Mouse (Mus musculus) Muller cell, postnatal 12 days (primary cell): ENCODE results near the gene Nkain4.

Experiments used
- DNase-seq: peaks from one replicate; pipeline ENCODE4 v3.0.0-alpha.2; 2015; ENCODE audit errors: inconsistent ontology term

Nkain4 gene

GRCm38 (mm10) chr2:180952731-180953171 lies 1.7 kb downstream of the Nkain4 start:
- DNase-seq, result peak; percentile 30

DNA sequence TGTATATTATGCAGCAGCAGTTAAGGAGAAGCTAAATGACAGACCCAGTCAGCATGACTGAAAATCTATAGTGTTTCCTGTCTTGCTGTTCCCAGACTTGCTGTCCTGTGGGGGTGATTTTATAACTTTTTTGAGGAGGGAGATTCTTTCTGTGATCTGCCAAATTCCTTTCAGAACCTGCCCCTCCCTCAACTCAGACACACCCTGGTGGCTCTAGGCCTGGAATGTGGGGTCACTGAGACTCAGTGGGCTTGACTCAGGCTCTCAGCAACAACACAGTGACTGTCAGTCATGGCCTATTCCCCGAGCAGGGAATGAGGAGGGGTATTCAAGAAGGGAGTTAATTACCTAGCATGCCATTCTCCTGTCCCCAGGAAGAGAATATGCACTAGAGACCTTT lies 4.6 kb downstream of the Nkain4 start:
- no peak for DNase-seq

DNA sequence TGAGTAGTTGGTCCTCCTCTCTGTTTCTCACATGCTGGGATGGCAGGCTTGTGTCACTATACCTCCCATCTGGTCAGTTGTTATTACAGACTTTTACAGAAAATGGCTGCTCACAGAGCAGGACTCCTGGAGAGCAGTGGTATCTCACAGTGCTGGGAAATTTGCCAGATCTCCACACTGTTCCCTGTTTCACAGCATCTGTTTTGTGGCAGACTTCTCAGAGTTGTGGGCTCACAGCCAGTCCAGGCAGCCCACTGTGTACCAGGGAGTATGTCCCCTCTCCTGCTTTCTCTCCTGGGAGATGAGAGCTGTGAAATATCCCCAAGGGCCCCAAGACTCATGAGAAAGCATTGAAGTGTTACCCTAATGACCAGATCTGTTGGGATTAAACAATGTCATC lies 12.6 kb downstream of the Nkain4 start:
- DNase-seq, result no peak

GRCm38 (mm10) chr2:180940187-180940586 lies 14.3 kb downstream of the Nkain4 start:
- no peak for DNase-seq

DNA sequence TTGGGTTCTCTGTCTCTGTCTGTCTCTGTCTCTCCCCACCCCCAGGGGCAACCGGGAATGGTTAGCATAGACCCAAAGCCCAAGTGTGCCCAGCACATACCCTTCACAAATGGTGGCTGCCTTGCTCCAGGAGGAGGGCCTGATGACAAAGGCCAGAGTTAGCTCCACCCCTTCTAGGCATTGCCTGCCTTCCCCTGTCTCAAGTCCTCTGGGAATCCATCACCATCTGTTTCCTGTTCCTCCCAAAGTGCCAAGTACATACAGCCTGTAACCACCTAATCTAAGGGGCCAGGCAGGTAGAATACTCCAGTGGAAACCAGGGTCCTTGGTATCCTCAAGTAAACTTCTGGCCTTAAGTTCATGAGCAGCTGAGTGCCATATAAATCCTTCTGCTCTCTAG lies 22.1 kb downstream of the Nkain4 start:
- DNase-seq, result no peak

DNA sequence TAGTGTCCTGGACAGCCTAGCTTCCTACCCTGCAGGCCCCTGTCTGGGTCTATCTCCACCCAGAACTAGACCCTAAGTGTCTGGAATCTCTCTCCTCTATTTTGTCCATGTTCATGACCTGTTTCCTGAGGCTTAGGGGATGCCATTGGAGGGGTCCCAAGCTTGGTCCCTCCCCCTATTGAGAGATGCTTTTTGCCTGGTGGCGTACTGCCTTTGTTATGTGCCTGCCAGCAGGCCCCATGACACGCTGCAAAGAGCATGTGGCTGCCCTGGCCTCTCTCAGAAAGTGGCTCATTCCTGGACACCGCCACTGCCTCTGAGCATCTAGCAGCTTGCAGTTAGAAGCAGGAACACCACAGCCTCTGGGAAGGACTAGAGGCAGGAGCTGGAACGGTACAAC lies 25.8 kb downstream of the Nkain4 start, which contains the start of gene Birc7:
TSS of gene Birc7 (plus strand) at position 301 of the 400 bp plus-strand sequence.
- DNase-seq, result no peak

GRCm38 (mm10) chr2:180925176-180925575 lies 29.3 kb downstream of the Nkain4 start:
- DNase-seq, result peak; percentile 55

DNA sequence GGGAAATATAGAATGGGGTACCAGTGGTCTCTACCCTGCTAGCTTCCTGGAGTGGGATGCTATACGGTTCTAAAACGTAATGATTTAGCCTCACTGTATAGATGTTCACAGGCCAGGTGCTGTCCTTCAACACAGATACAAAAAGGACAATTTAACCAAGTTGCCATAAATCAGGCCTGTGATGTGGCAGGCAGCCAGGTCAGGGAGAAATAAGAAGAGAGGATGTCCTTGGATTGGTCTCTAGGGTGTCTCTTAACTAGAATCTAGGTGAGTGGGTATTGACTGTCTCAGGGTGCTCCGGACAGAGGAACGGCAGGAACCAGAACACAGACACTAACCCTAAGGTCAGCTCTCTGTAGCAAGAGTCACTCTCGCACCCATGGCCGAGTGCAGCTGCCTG lies 31.8 kb downstream of the Nkain4 start:
- no peak for DNase-seq

DNA sequence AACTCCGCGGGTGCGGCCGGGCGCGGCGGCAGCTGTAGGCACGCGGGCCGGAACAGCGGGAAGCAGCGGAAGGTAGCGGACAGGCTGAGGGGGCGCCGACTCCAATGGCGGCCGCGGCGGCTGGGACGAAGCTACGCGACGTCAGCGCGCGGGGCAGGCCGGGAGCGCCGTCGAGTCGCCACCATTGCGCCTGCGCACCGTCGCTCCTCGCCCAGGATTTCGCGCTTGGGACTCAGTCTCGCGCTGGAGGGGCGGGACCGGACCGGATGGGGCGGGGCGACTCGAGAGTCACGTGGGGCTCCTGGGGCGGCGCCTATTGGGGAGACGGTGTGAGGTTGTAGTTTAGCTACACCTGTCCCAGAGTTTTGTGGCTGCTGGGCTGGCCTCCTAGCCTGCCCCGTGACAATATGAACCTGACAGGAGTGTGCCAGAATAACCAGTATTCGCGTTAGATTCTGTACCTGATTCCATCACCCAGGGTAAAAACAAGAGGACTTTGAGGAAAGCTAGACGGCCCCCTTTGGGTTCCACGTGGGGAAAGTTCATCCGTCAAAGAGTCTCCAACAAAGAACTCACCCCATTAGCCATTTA lies 33.6 kb downstream of the Nkain4 start, which contains the start of gene Ythdf1:
TSS of gene Ythdf1 (minus strand) at position 140 of the 591 bp plus-strand sequence.
- DNase-seq, result peak; percentile 97

- peak; percentile 48 for DNase-seq
These were observed 34.3 kb downstream of the Nkain4 start for GRCm38 (mm10) chr2:180919913-180920809.

- DNase-seq, result no peak
These were observed 38.5 kb downstream of the Nkain4 start for GRCm38 (mm10) chr2:180915886-180916433.

DNA sequence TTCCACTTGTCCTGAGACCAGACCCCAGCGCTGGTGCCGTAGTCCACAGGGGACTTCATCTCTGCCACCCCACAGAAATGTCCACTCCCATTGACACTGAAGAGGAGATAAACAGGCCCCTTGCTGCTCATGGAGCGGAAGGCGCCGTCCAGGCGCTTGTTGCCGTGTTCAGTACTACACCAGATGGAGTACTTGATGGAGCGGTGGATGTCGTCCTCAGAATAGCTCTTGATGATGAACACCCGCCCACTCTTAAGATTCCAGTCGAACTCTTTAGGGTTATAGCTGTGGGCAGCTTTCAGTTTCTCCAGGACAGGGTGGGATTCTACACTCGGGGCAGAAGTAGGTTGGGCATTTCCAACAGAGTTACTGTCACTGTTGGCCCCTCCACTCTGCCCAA lies 43.6 kb downstream of the Nkain4 start:
- DNase-seq, result no peak

DNA sequence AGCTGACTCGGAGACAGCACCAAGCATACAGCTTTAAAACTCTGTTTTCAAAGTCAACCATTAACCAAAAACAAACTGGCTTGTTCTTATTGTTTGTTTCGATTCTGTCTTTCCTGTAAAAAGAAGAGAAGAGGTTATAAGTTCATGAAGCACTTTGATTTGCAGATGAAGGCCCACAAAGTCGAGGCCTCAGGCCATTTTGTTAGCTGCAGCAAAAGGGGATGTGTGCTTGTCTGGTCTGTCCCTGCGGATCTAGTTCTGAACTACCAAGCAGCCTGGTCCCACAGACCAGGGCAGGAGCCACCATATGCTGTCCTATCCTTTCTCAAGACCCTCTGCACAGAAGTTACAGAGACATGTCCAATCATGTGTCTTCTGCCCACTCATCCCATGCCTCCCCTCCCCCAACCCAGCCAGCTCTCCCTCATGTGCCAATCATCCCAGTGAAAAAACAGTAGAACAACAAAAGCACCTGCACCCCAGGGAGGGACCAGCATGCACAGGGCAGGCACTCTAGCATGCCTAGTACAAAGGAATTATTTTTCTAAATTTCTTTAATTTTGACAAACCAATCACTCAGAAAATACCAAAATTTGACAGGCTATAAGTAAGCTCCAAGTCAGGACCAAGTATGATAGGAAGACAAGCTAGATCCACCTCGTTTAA lies 48.8 kb downstream of the Nkain4 start:
- DNase-seq, result no peak

DNA sequence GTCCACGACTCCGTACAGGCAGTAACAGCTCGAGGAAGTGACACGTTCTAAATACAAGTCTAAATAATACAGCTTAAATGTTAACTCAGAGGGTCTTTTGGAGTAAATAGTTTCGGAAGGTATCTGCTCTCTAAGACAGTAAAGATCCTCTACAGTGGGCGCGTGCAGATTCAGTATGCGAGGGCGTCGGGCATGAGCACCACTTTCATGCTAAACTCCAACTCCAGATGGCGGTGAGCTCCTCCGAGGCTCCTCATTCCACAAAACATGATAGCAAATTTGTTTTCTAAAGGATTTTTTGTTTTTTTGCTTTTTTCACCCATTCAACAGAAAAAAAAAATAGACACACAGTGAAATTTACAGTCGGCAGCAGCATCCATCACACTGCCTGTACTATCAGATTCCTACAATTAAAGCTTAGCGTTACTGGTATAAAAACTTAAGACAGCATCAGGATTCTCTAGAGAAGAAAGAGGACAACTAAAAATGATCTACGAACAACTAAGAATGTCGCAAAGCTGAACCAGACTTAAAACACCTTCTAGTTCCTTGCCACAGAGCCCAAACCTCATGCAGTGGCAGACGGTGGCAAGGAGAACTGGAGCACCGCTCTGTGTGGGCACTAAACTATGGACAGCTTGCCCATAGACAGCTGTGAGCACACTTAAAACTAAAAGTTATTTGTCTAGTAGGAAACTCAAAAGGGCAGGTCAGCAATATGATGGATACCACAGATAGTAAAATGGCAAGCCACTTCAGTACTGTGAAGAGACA lies 49.9 kb downstream of the Nkain4 start:
- DNase-seq, result no peak

GRCm38 (mm10) chr2:180902086-180902485 lies 52.4 kb downstream of the Nkain4 start:
- no peak for DNase-seq

DNA sequence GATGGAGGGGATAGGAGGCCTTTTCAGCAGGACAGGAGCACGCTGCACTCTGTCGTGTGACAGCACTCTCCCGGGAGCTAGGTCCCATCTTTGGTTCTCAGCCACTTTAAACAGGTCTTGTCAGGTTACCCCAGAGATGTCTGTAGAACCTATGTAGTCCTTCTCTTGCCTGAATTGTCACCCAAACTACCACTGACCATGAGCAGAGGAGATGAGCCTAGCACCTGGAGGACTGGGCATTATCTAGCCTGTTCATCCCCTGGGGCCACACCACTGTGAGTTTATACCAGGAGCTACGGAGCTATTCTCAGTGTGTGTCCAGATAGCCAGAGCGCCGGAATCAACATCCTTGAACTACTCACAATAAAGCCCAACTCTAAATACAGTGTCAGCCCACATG lies 56.6 kb downstream of the Nkain4 start:
- DNase-seq, result no peak

DNA sequence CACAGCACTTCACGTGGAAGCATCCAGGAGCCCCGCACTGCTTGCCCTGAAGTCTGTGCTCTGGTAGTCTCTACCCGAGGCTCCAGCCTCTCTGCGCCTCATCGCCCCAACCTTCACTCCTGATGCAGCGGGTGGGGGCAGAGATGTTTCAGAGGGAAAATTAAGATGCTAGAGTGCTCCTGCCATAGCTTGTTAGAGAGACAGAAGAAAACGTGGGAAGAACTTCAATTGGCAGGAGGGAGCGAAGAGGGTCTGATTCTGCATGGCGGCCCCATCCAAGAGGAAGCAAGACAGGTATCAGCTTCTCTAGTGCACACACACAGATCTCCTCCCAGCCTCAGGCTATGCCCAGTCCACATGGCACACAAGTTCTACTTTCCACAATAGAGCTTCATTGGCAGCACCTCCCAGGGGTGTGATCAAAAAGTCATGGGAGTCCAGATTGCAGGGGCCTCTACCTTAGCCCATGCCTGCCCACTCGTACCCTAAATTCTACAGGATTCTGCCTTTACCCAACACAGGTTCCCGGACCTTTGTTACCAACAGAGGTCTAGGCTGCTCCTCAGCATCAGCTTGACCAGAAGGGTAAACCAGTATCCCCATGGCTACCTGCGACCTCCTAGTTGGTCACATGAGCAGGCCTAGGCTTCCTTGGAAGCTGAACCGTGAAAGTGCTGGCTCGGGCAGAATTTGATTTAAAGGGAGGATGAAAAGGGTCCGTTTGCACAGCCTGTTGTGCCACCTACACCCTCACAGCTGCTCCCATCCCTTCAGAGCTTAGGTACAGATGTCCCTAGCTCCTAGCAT lies 57.5 kb downstream of the Nkain4 start:
- no peak for DNase-seq

DNA sequence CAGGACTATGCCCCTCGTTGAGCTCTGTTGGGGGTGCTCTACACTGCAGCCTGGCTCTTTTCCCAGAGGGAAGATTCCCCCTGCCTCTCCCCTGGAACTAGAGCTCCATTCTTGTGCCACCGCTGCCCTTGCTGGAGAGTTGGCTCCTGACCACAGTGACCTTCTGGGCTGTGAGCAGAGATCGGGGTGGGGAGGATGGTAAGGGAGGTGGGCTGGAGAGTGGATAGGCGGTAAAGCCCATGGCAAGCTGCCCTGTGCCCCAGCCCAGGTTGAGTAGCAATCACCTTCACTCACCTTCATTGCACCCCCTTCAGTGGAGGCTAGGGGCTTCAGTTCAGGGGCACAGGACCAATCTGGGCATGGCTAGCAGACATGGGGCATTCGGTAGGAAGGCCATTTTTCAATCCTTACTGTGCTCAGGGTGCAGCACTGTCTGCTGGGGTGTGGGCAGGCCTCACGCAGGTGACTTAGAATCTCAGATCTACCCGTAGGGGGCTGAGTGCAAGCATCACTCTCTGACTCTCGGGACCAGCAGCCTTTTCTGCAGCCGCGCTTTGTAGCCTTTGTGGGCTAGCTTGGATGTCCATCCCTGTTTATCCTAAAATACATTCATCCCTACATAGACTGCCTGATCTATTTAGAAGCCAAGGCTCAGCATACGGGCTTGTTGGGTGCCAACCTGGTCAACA lies 58.5 kb downstream of the Nkain4 start:
- DNase-seq, result no peak

- DNase-seq, result no peak
These were observed 59.2 kb downstream of the Nkain4 start for GRCm38 (mm10) chr2:180895321-180895720.

GRCm38 (mm10) chr2:180894734-180895133 lies 59.8 kb downstream of the Nkain4 start:
- DNase-seq, result peak; percentile 71
